Mouse (Mus musculus) urinary bladder, adult 18-20 months (tissue): ENCODE results near the gene Nsun5.

Experiments used
- DNase-seq, 2 experiments: peaks; one replicate each; pipeline ENCODE4 v3.0.0; 2022; ENCODE audit warnings: low spot score in 2 of 2, mixed read lengths in 2 of 2

Nsun5 gene

DNA sequence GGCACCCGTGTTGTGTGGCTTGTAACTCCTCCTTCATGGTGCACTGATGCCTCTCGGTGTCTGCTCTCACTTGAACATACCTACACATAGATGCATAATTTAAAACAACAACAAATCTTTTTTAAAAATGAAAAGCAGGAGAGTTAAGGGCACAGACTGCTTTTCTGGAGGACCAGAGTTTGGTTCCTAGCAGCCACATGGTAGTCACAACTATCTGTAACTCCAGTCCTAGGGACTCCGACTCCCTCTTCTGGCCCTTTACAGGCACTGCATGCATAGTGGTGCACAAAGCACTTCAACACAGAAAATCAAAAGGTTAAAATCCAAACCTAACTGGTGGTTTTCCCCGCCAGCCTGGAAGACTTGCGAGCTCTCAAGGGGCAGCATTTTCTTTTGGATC lies 3.8 kb downstream of the Nsun5 start:
- DNase-seq: no peak

DNA sequence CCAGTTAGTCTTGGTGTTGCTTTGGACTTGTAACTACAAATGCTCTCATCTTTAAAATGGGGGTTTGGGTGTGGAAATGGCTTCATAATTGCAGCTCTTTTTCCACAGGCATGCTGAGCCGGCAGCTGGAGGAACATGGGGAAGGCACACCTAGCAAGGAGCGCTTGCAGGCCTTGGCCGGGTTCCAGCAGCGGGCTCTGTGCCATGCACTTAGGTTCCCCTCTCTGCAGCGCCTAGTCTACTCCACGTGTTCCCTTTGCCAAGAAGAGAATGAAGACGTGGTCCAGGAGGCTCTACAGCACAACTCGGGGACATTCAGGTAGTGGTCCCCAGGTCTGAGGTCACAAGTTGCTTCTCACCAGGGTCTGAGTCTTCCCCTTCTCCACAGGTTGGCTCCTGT lies 5.4 kb downstream of the Nsun5 start:
- DNase-seq: no peak

DNA sequence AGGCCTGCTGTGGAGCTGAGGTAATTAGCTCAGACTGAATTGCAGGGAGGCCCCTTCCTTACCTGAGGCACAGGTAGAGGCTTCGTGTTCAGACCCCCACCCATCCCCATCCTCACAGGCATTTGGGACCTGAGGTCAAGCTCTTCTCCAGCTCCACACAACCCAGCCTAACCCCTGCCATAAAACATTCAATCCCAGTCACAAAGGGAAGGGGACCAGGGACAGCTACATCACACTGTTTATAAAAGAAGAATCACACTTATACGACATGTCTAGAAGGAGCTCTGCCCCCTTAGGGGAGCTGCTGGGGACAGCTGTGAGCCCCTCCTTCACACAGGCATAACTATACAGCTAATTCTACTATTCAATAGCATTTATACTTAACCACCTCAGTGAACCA lies 6.6 kb downstream of the Nsun5 start:
- DNase-seq: no peak

DNA sequence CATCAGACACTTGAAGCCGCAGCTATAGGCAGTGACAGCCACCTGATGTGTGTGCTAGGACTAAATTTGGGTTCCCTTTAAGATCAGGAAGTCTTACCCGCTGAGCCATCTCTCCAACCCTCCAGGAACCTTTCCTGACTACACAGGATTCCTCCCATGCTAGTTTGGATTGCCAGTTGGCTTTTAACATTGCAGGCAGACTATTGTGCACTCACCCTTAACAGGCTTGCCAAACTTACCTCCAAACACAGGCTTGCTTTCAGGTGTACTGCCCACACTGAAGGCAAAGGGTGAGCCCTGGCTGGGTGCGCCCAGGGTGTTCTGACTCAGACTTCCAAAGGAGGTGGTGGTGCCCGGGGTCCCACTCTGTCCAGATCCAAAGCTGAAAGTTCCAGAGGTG lies 10.9 kb downstream of the Nsun5 start:
- DNase-seq: no peak

DNA sequence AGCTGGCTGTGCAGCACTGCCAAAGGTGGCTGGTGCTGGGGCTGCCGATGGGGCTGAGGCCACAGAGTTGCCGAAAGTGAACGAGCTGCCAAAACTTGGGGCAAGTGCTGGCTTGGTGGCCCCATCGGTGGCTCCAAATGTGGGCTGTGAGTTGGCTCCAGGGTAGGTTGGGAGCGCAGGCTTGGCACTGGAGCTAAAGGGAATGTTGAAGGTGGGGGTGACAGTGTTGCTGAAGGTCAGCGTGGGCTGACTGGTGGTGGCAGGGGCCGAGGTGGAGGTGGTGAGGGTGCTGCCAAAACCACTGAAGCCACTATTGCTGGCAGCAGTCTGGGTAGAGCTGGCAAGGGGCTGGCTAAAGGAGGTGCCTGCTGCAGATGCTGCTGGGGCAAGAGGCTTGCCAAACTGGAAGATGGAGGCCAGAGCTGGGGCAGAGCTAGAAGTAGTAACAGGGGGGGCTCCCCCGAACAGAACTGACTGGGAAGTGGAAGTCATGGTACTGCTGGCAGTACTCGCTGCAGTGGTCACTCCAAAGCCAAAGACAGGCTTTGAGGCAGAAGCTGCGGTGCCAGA lies 11.7 kb downstream of the Nsun5 start:
- DNase-seq: no peak

DNA sequence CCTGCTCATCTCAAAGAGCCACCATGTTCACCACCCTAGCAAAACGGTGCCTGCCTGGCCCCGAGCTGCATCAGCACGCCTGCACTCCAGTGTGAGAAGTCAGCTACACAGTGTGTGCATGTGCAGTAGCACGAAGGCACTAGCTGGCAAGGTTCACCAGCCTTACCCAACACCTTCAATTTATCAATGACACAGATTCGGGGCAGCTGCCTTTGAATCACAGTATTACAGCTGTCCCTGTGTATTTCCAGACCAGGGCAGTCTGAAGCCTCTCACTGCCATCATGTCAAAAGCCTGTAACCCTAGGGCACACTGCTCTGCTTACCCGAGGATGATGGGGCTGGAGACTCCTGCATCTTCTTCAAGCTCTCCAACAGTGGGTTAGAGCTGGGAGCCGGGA lies 13.0 kb downstream of the Nsun5 start:
- DNase-seq: no peak

DNA sequence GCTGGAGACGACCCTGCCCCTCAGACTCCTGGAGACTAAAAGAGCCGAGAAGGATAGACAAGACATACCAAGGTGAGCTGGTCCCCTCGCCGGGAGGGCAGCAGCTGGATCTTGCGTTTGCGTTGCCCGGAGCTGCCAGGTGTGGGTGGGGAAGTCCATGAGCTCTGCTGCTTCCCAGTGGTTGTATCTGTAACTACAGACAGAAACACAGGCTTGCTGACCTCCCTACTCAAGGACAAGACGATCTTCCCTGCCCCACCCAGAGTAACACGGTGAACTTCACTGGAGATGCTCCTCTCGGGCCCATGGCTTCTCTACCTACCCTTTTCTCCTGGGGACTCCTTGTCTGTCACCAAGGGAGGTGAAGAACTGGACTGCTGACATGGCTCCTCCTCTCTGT lies 14.0 kb downstream of the Nsun5 start:
- DNase-seq: no peak

DNA sequence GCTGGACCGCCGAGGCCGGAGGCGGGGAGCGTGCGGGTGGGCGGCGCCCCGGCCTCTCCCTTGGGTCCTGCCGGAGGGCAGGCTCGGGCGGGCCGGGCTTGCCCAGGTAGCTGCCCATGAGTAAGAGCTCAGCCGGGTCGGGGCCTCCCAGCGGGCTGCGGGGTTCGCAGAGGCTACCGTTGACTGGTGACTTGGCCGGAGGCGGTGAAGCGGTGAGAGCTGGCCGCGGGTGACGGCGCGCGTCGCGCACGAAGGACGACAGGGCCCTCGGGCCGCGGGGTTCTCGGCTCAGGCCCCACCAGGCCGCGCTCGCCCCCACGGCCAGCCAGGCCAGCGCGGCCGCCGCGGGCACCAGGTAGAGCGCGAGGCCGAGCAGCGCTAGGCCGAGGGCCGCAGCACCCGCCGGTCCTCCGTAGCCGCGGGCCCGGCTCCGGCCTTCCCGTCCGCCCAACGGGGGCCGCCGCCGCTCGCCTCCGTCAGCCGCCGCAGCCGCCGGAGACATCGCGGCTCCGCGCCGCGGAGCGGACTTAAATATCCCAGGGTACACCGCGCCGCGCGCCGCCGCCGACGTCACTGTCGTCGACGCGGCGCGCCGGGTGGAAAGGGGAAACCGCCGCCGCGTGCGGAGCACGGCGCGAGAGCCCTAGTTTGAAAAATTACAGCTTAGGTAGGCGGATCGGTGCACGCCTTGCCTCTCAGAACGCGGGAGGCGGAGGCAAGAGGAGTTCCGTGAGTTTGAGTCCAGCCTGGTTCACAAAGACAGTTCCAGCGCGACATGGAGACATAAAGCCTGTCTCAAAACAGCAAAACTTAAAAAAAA lies 24.5 kb downstream of the Nsun5 start, which contains the start of gene Pom121:
Gene Pom121 (minus strand): TSS at position 543 of the 820 bp plus-strand sequence.
- peak; percentile 69 to 70 for DNase-seq

DNA sequence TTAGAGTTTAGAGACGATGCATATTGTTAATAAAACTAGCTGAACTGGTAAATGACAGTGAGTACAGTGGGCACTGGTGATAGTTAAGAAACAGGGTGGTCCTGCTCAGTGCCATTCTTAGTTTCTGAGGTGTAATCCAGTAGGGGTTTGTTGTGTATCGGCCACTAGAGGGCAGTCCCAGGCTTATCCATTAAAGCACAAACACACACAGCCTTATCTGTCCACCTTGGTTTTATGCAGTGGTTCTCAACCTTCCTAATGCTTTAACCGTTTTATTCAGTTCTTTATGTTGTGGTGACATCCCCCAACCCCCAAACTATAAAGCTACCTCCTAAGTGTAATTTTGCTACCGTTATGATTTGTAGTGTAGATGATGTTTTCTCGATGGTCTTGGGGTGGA lies 26.1 kb downstream of the Nsun5 start:
- no peak for DNase-seq

DNA sequence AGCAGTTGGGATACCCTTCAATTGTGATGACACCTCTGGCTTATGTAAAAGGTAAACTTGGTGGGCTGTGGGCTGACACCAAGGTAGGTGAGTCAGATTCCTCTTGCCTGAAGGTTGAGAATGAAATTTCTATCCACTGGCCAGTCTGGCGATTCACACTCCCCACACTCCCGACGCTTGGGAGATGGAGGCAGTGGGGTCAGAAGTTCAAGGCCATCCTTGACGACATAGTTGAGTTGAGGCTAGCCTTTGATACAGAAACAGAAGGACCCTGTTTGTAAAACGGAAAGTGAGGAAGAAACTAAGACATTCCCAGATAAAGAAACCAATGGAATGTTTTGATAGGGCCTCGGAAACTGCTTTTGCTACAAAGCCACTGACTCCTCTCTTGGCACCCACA lies 29.6 kb downstream of the Nsun5 start:
- no peak for DNase-seq

DNA sequence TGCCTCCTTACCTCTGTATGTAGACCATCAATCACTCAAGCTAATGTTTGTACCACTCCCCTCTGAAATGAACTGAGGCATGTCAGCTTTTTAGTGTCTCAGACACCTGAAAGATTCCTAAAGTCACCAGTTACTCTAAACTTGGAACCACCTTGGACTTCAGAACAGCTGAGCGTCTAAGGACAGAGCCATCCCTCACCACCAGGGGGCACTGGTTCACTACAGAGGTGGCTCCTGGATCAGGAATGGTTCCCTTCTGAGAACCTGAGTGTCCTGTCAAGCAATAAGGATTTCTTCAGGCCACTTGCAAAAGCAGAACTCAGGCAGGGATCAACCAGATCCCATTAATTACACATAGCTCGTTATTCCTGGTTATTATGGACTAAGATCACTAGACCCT lies 30.5 kb downstream of the Nsun5 start:
- peak; percentile 44 to 60 for DNase-seq

DNA sequence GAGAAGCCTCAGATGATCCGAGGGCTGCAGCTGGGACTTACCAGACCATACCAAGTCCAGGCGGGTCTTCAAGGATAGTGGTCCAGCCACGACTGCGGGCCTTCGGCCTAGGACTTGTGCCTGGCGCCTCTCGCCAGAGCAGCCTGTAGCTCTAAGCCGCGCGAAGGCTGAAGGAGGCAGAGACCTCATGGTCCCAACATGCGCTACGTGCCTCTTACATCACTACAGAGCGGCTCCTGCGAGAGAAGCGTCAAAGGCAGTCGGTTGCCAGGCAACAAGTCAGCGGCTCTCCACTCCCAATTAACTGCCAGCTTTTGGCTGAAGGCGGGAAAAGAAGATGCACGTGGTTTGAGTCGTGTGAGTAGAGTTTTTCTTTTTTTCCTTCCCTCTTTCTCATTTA lies 34.9 kb downstream of the Nsun5 start:
- no peak for DNase-seq

DNA sequence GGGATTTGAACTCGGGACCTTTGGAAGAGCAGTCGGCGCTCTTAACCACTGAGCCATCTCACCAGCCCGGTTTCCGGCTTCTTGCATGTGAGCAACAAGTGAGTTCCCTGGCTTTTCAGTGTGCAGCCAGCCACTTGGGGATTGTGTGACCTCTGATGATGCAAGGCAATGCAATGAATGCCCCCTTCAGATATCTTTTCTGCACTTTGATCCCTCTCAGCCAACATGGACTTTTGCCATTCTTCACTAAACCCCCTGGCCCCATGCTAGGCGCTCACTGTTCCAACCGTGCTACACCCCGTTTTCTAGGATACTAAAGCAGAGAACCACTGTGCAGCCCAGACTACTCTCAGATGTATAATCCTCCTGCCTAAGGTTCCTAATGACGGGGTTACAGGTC lies 35.7 kb downstream of the Nsun5 start:
- no peak for DNase-seq

DNA sequence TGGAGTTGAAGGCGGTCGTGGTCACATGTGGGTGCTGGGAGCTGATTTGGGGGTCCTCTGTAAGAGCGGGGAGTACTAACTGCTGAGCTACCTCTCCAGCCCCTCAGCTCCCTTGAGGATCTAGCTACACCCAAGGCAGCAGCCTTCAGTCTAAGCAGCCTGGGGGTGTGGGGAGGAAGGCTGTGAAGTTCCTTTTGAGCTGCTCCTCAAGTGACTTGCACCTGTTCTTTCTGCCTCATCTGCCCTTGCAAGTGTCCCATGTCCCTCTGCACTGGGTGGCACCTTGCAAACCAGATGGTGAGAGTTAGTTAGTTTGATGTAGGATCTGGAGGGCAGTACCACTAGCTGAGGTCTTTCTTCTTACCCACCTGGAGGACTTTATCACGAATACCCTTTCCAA lies 38.4 kb downstream of the Nsun5 start:
- no peak for DNase-seq

DNA sequence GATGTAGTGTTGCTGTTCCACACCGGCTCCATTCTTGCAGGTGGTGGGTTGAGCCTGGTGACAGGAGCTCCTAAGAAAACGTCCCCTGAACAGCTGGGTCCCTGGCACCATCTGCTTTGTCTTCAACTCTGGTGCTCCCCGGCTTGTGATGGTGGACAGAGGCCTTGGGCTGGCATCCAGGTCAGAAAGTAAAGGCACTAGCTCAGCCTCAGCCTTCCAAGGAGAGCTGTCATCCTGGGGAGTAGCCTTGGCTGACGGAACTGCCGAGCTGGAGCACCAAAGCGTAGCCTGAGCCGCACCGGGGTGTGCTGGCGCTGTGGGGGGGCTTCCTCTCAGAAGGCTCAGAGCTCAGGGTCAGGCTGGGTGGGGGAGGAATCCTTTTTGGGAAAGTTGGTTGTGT lies 40.5 kb downstream of the Nsun5 start:
- DNase-seq: no peak
